Mouse (Mus musculus) liver, embryonic 11.5 days (tissue): ENCODE results near the gene Fgd3. TPM values are rescaled to one million over a fixed set of nuclear protein-coding genes. Genes with fewer than 3 reads are reported as not detected.
A peak's percentile ranks its signal among the peaks of the same experiment; 100 is the strongest.

Experiments
- ATAC-seq: fragments of 200-750 bp; cut with Nextera tagmentation; replicated peaks from 2 replicates; pipeline ENCODE4 v1.8.0; 2017; ENCODE audit warnings: moderate number of reproducible peaks, mild to moderate bottlenecking, moderate TSS enrichment, moderate library complexity; ENCODE audit not compliant: low FRiP score
- DNase-seq: peaks from one replicate; pipeline ENCODE4 v3.0.0-alpha.2; 2017; ENCODE audit warnings: low spot score
- H3K27ac ChIP-seq: fragments of 300-500 bp; sonication (generic); 2 replicates; pipeline ENCODE4 v1.5.1; 2014; ENCODE audit warnings: mild to moderate bottlenecking, low read depth, low read length, control low read depth
- H3K27me3 ChIP-seq: fragments of 300-500 bp; sonication (generic); replicated peaks from 2 replicates; pipeline ENCODE4 v1.6.1; 2014; ENCODE audit warnings: low read length, mixed read lengths; ENCODE audit not compliant: control insufficient read depth, insufficient read depth
- H3K36me3 ChIP-seq: fragments of 300-500 bp; sonication (generic); 2 replicates; pipeline ENCODE4 v1.6.1; 2014; ENCODE audit warnings: mild to moderate bottlenecking, low read length, moderate library complexity, mixed read lengths; ENCODE audit not compliant: control insufficient read depth, insufficient read depth
- H3K4me1 ChIP-seq: fragments of 300-500 bp; sonication (generic); replicated peaks from 2 replicates; pipeline ENCODE4 v1.6.1; 2014; ENCODE audit warnings: low read length, mixed read lengths; ENCODE audit not compliant: control insufficient read depth, insufficient read depth
- H3K4me2 ChIP-seq: fragments of 300-500 bp; sonication (generic); 2 replicates; pipeline ENCODE4 v1.6.1; 2014; ENCODE audit warnings: mild to moderate bottlenecking, control low read depth, moderate library complexity
- H3K4me3 ChIP-seq: fragments of 300-500 bp; sonication (generic); 2 replicates; pipeline ENCODE4 v1.5.1; 2014; ENCODE audit warnings: low read depth, low read length, control low read depth
- H3K9ac ChIP-seq: fragments of 300-500 bp; sonication (generic); 2 replicates; pipeline ENCODE4 v1.6.1; 2014; ENCODE audit warnings: low read depth, low read length, control low read depth
- H3K9me3 ChIP-seq: fragments of 300-500 bp; sonication (generic); 2 replicates; pipeline ENCODE4 v1.6.1; 2016; ENCODE audit warnings: low read length, inconsistent platforms, mixed read lengths; ENCODE audit not compliant: control insufficient read depth
- WGBS: fragments of 180-500 bp; shearing (Covaris S2); extraction: QIAGEN DNeasy Blood & Tissue Kit; methylation state at CpG from one replicate; pipeline ENCODE4 v1.1.7; 2014; 5-methylcytosine and 5-hydroxymethylcytosine counted together
- polyA plus RNA-seq: library from polyadenylated mRNA; unstranded; fragments of >200 nt; fragmentation: Nextera tagmentation; extraction: Ambion mirVana; gene quantifications from 2 replicates; pipeline ENCODE4 v1.2.1, GENCODE M21; 2014

Fgd3 gene
- polyA plus RNA-seq, 1 experiment from 2014 or later, result 0.92 TPM

GRCm38 (mm10) chr13:49257819-49258313 is 62.2 kb downstream of the Fgd3 start:
- Histone ChIP-seq H3K27ac (no peak overlapping the region), H3K9ac (no peak overlapping the region), H3K27me3 (no peaks in the 10 kb centered on the region), H3K4me2 (no peak overlapping the region), H3K36me3 (no peaks in the 10 kb centered on the region), H3K4me3 (no peak overlapping the region), H3K4me1 (no peaks in the 10 kb centered on the region), H3K9me3 (no peaks in the 10 kb centered on the region)
- WGBS, result 68% methylated on average over 3 of the region's 3 CpGs
- ATAC-seq (no peak), DNase-seq (no peak)

GRCm38 (mm10) chr13:49252746-49253145 is 67.4 kb downstream of the Fgd3 start:
- Histone ChIP-seq H3K36me3 (no peaks in the 10 kb centered on the region), H3K27ac (no peak overlapping the region), H3K4me2 (no peak overlapping the region), H3K4me1 (peaks cover 10% of the 10 kb centered on the region), H3K9ac (no peak overlapping the region), H3K9me3 (no peaks in the 10 kb centered on the region), H3K27me3 (peaks cover 9% of the 10 kb centered on the region), H3K4me3 (no peak overlapping the region)
- ATAC-seq, result no peak
- WGBS, result 79% methylated on average over 13 of the region's 13 CpGs
- DNase-seq, result no peak

- H3K4me3 ChIP-seq, result no peak overlapping the region
- DNase-seq, result no peak
- H3K27me3 ChIP-seq, result peaks cover 15% of the 10 kb centered on the region
- ATAC-seq, result no peak
- WGBS, result 54% methylated on average over 2 of the region's 2 CpGs
- no peak overlapping the region for H3K27ac ChIP-seq
- no peaks in the 10 kb centered on the region for H3K9me3 ChIP-seq
- no peaks in the 10 kb centered on the region for H3K36me3 ChIP-seq
- H3K9ac ChIP-seq, result no peak overlapping the region
- peaks cover 11% of the 10 kb centered on the region for H3K4me1 ChIP-seq
- H3K4me2 ChIP-seq, result no peak overlapping the region
These were observed 68.0 kb downstream of the Fgd3 start for GRCm38 (mm10) chr13:49252113-49252512.

- no peak for ATAC-seq
These were observed 69.2 kb downstream of the Fgd3 start for GRCm38 (mm10) chr13:49250716-49251517.

GRCm38 (mm10) chr13:49249634-49250033 is 70.5 kb downstream of the Fgd3 start:
- Histone ChIP-seq H3K4me1 (peaks cover 11% of the 10 kb centered on the region), H3K9ac (no peak overlapping the region), H3K4me2 (no peak overlapping the region), H3K4me3 (no peak overlapping the region), H3K9me3 (no peaks in the 10 kb centered on the region), H3K27me3 (peaks cover 18% of the 10 kb centered on the region), H3K27ac (no peak overlapping the region), H3K36me3 (no peaks in the 10 kb centered on the region)
- no peak for ATAC-seq
- 65% methylated on average over 2 of the region's 2 CpGs for WGBS
- no peak for DNase-seq

More at GRCm38 (mm10) chr13:49250716-49251517, 69.2 kb downstream of the Fgd3 start:
- no peak overlapping the region for H3K9ac ChIP-seq
- no peak for DNase-seq
- H3K4me1 ChIP-seq, result peaks cover 11% of the 10 kb centered on the region
- H3K9me3 ChIP-seq, result no peaks in the 10 kb centered on the region
- H3K27ac ChIP-seq, result no peak overlapping the region
- H3K27me3 ChIP-seq, result peaks cover 18% of the 10 kb centered on the region
- no peak overlapping the region for H3K4me2 ChIP-seq
- WGBS, result 40% methylated on average over 4 of the region's 4 CpGs
- no peak overlapping the region for H3K4me3 ChIP-seq
- no peaks in the 10 kb centered on the region for H3K36me3 ChIP-seq

GRCm38 (mm10) chr13:49248923-49249322 is 71.2 kb downstream of the Fgd3 start:
- Histone ChIP-seq H3K4me2 (no peak overlapping the region), H3K4me3 (no peak overlapping the region), H3K27ac (no peak overlapping the region), H3K9ac (no peak overlapping the region), H3K36me3 (no peaks in the 10 kb centered on the region), H3K4me1 (peaks cover 11% of the 10 kb centered on the region), H3K27me3 (peaks cover 18% of the 10 kb centered on the region), H3K9me3 (no peaks in the 10 kb centered on the region)
- ATAC-seq (no peak), DNase-seq (no peak)
- WGBS, result 35% methylated on average over 3 of the region's 3 CpGs

GRCm38 (mm10) chr13:49248467-49248862 is 71.6 kb downstream of the Fgd3 start, which contains the start of gene Susd3:
TSS of gene Susd3 (minus strand) at chr13:49248706.
- H3K27me3 ChIP-seq, result peaks cover 18% of the 10 kb centered on the region
- 15% methylated on average over 6 of the region's 8 CpGs for WGBS

GRCm38 (mm10) chr13:49247740-49248466 is 72.2 kb downstream of the Fgd3 start:
- peak overlapping the region; percentile 81 for H3K4me2 ChIP-seq
- peak overlapping the region; percentile 51 for H3K4me3 ChIP-seq
- ATAC-seq (peak; percentile 75), DNase-seq (peak; percentile 65)
- peaks cover 18% of the 10 kb centered on the region for H3K27me3 ChIP-seq
- H3K9ac ChIP-seq, result 0 out of 2 replicates have a peak overlapping the region, but pooled peaks have one; percentile 31
- H3K9me3 ChIP-seq, result no peaks in the 10 kb centered on the region
- no peak overlapping the region for H3K27ac ChIP-seq
- H3K4me1 ChIP-seq, result peaks cover 19% of the 10 kb centered on the region
- 1% methylated on average over 58 of the region's 58 CpGs for WGBS
- no peaks in the 10 kb centered on the region for H3K36me3 ChIP-seq

More at GRCm38 (mm10) chr13:49248467-49248862, 71.6 kb downstream of the Fgd3 start, which contains the start of gene Susd3:
- H3K9me3 ChIP-seq, result no peaks in the 10 kb centered on the region
- peak within 1 kb of the TSS; percentile 81 for H3K4me2 ChIP-seq
- peak within 1 kb of the TSS; percentile 51 for H3K4me3 ChIP-seq
- no peak for DNase-seq
- no peak within 1 kb of the TSS for H3K27ac ChIP-seq
- peaks cover 14% of the 10 kb centered on the region for H3K4me1 ChIP-seq
- no peaks in the 10 kb centered on the region for H3K36me3 ChIP-seq
- no peak for ATAC-seq
- H3K9ac ChIP-seq, result 0 out of 2 replicates have a peak within 1 kb of the TSS, but pooled peaks have one; percentile 31
